Mouse (Mus musculus): ENCODE results near the gene Zar1.

- TF ChIP-seq EP300 (IDR thresholded peaks at IDR 0.05) (no peak), CTCF (IDR thresholded peaks at IDR 0.05) (no peak)
These were observed 52.2 kb downstream of the Zar1 start for GRCm38 (mm10) chr5:72528896-72529295.
